Mouse (Mus musculus): Measurements from ENCODE around the gene Ism2.
"Not testable (repeated sequence)": the region's sequence is repeated elsewhere in the genome, so short reads cannot be mapped to it uniquely, and the experiment has no call there.

Ism2 gene

DNA sequence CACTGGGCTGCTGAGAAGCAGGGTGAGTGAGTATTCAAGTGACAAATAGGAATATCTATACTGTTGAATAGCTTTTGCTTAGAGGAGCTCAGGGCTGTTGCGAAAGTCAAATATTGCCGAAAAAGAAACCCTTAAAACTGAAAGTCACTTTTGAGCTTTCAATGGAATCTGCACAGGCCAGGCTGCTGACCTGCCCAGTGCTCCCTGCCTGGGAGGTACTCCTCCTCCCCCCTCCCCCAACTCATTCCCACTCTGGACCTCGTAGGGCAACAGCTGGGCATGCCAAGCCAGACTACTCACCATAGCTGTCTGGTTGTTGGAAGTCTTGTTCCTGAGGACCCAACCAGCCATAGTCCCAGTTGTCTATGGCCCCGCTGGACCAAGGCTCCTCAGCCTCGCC lies 14.8 kb downstream of the Ism2 start:
- DNase-seq (ENCODE audit: low spot score): no peak

DNA sequence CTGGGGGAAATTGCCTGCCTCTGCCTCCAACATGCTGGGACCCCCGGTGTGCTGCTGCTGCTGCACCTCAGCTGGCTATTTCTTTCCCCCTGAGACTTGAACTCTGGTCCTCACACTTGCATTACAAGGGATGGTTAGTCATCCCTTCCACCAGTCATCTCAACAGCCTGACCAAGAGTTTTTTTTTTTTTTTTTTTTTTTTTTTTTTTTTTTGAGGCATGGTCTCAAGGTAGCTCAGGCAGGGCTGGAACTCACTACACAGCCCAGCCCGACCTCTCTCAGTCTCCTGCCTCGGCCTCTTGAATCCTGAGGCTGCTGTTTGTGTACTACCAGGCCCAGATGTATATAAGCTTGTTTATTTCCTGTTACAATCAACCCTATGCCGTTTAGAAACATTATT lies 15.2 kb downstream of the Ism2 start:
- no peak for DNase-seq (ENCODE audit: low spot score)

DNA sequence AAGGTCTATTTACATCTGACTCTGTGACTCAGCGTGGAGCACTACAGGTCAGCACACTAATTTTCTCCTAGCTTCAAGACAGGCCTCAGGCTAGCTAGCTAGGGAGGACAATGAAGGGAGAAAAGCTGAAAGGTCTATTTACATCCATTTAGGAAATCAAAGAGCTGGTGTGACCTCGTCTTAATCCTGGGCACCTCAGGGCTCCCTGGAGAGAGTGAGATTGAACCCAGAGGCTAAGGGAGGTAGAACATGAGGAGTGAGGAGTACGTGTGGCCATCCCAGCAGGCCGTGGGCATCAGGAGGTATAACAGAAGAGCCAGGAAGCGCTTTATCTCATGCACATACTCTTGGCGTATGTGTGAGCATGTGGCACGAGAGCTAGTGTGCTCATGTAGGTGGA lies 15.8 kb downstream of the Ism2 start:
- no peak for DNase-seq (ENCODE audit: low spot score)

DNA sequence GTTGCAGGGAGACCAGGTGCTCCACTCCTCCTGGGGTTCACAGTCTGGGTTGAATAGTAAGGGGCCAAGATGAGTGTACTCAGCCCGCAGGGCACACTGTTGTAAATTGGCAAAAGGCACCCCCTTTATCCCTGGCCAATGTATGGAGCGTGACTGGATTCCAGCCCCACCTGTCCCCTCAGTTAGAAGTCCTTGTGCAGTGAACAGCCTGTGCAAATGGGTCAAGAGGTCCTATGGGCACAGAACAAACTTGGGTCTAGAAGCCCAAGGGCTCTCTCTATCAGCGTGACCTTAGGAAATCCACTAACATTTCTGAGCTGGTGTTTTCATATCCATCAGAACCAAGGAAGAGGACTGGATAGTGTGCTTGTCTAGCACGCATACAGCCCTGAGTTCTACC lies 16.8 kb downstream of the Ism2 start:
- DNase-seq (ENCODE audit: low spot score): no peak

DNA sequence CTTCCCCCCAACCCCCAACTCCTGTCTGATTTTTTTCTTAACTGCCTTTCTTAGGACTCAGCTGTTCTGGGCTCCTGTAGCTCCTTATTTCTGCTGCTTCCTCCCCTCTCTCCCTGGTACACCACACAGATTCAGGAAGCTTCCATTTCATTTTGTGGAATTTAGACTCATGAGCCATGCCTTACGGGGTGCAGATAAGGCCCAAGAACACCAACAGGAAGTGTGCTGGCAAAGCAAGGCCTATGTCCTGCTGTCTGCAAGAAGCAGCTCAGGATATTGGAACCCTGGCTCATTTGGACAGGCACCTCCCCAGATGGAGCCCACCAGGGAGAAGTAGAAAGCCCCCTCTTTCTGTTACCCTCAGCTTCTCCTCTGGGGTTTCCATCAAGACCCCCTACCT lies 17.7 kb downstream of the Ism2 start:
- DNase-seq (ENCODE audit: low spot score): no peak

DNA sequence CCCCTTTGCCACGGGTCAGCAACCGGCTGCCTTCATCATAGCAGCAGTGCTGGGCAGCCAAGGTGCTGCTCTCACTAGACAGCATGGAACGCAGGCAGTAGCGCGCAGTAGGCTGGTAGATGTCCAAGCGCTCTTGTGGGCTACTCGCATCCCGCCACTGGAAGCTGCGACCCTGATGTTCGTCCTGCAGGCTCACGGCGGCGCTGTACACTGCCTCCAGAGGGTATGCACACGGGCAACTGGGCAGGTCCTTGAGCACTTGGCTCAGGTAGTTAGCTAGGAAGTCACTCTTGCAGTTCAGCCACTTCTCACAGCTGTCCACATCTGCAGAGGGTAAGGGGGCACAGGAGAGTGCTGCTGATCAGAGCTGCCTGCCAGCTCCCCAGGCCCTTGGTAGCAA lies 19.6 kb downstream of the Ism2 start:
- DNase-seq (ENCODE audit: low spot score): no peak

DNA sequence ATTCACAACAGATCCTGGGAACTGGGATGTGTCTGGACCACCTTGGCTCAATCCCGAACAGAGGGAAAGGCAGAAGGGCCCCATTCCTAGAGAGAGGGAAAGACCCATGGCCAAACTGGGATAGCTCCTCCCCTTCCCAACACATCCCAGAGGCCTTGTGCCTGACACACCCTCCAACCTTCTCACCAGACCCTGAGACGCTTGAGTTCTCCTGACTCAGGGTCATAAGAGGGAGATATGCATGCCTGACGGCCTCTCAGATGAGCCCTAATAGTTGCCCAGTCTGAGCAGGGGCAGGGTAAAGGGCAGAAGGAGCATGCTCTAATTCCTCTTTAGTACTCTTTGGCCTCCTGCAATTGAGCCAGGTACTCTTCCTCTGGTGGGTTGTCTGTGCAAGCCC lies 20.2 kb downstream of the Ism2 start:
- no peak for DNase-seq (ENCODE audit: low spot score)

DNA sequence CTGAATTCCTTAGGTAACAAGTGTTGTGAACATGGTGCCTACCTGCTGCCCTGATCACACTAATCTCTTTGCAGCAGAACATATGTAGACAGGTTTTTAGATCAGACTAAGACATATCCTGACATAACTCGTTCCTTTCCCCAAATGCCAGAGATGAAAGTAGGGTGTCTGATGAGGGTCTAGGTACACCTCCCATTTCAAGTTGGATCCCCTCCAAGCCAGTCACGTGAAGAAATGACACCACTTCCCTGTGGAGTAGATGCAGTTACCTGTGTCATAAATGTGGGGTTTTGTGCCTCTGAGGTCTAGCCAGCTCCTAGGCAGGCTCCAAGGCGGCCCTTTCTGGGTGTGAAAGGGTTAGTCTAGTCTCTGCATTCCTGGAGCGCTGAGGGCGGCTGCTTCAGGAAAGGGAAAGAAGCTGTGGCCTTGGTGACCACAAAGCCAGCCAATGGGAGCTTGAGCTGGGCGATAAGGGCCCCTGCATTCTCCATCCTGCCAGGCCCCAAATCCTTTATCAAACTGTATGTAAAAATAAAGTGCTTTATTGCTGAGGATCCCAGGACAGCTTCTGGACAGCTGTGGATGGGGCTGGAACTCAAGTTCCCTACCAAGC lies 21.3 kb downstream of the Ism2 start:
- peak; percentile 29 for DNase-seq (ENCODE audit: low spot score)

DNA sequence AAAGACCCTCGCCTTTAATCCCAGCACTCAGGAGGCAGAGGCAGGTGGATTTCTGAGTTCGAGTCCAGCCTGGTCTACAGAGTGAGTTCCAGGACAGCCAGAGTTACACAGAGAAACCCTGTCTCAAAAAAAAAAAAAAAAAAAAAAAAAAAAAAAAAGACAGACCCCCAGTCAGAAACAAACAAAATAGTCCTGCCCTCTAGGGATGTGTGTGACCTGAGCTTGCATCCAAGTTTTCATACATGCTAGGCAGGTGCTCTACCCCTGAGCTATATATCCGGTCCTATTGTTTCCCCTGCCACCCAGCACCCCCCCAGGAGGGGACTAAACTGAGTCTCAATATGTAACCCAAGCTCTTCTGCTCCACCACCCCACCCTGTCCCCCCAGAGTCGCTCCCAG lies 22.3 kb downstream of the Ism2 start:
- not testable (repeated sequence) for DNase-seq (ENCODE audit: low spot score)

DNA sequence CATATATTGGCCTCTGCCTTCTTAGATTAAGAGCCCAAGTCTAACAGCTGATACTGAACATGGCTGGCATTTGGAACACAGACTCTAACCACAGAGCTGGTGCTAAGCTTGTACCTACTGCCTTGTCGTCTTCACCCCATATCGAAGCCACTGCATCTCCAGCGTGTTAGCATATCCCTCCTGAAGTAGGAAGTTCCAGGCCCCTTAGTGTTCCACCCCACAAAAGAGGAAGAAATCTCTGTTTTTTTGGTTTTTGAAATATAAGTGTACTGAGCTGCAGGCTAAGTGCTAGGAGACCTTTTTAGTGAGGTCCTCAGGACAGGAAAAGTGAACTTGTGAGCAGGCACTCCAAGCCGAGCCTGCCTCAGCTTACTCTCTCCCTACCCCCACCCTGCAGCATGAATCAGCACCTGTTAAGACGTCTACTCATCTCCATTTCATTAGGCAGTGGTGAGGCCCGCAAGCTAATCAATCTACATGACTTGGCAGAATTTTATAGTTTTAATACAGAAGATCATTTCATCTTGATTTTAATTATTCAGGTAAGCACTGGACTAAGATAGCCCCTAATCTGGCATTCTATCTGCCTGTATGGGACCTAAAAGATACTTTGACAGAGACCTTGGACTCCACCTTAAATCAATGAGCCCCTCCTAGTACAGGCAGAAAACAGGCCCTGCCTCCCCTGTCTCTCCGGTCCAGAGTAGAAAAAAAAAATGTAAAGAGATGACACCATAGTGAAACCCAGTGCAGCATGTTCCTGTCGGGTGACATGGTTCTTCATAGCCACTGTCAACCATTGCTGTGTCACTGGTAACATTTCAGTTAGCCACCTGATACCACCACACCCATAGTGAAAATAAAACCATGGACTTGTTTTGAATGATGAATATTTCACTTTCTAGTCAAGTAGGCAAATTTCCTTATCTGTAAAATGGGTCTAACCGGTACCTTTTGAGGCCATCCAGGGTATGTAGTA lies 24.4 kb downstream of the Ism2 start:
- DNase-seq (ENCODE audit: low spot score): no peak

DNA sequence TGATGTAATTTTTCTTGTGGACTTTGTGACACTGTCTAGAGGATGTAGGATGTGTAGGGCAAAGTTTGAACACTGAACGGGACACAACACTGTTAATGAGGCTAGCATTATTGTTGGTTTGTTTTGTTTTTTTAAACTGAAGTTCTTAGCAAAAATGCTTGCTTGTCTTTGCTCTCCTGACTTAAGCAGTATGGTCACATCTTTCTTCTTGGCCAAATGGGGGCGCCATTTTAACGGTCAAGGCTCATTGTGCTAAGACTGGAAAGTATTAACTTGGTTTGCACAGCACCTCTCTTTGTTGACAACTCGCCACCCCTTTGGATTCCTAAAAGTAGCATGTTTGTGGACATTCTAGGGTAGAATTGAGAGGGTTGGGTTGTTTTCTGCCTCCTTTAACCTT lies 31.8 kb downstream of the Ism2 start:
- no peak for DNase-seq (ENCODE audit: low spot score)

DNA sequence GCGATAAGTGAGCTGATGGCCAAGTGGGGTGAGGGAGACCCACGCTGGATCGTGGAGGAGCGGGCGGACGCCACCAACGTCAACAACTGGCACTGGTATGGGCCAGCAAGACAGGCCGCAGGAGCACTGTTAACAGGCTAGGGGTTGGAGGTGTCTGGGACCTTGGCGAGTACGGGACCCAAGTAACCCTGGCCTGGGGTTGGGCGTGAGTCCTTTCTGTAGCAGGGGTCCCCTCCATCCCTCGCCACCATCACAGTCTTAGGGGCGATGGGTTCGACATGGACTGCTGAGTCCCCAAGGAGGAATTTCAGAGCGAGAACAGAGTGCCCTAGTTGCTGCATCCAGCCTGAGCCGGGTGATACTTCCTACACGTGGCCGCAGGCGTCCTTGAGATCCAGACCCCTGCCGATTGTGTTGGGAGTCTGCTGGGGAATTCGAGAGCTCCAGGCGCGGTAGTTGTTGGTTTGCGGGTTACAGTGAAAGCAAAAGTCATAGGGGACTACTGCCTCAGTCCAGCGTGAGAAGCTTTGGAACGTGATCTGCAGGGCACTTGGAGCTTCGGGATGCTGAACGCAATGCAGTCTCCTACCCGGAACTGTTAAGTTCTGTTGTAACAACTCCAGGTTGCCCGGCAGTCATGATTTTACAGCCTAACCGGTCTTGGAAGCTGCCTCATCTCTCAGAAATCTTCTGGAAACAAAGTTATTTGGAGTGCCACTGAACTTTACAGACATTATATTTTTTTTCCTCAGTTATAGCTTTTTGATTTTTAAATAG lies 32.5 kb downstream of the Ism2 start:
- no peak for DNase-seq (ENCODE audit: low spot score)

DNA sequence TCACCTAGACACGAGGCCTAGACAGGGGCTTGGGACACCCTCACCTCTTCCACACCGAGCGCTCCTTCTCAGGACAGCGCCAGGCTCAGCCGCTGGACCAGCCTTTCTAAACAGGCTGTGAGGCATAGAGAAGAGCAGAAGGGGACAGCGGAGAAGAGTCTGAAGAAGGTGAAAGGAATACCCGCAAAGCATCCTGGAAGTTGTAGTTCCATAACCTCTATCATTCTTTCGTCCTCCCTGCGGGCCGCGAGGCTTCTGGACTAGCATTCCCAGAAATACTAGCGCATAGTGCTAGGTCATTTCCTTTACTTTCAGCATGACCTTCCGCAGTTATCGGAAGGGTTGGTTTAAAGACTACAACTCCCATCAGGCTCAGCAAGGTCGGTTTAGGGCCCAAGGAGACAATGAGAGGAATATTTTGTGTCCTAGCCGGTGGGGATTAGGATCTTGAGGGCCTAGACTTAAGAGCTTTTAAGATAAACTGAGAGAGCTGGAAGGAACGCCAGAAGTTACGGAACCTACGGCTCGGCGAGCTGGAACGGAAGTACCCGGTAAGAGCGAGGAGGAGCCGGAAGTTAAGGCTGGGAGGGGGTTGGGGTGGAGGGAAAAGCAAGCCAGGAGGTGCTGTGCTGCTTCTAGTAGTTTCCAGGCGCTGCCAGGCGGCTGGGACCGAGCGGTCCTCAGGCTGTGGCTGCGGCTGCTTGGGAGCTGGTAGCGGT lies 33.2 kb downstream of the Ism2 start, which contains the start of the genes Vipas39 and Ahsa1:
Gene Vipas39, minus strand, starts transcription at position 149 of the 719 bp plus-strand sequence.
Gene Ahsa1, plus strand, starts transcription at position 372 of the 719 bp plus-strand sequence.
- DNase-seq (ENCODE audit: low spot score): peak; percentile 97

DNA sequence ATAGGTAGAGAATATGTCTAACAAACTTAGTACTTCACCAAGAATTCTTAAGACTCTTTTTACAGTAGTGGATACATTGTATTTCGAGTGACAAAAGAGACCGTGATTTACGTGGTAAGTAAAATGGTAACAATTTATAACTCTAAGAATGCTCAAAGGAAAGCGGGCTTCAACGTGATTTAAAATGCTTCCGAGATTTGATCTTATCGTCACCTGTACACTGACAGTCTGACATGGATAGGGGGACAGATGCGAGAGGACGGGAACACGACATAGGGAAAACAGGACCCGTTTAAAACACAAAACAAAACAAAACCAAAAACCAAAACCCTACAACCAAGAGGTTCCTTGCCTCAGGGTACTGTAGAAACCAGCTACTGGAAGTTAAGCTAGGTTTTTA lies 34.1 kb downstream of the Ism2 start:
- DNase-seq (ENCODE audit: low spot score): no peak

DNA sequence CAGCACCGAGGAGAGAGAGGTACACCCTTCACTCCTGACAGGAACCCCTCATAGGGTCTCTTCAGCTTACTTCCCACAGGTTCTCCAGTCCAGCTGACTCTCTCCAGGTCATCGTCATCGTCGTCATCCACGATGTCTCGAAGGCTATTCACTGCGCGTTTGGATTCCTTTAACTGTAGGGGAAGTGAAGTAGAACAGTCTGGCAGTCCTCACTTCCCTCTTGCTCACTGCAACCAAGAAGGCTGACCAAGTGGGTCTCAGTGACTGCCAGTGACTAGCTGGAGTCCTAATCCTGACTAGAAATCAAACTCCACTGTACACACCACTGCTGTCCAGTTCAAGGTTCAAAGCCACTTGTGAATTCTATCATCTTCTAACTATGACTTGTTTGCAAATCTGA lies 38.9 kb downstream of the Ism2 start:
- DNase-seq (ENCODE audit: low spot score): no peak

DNA sequence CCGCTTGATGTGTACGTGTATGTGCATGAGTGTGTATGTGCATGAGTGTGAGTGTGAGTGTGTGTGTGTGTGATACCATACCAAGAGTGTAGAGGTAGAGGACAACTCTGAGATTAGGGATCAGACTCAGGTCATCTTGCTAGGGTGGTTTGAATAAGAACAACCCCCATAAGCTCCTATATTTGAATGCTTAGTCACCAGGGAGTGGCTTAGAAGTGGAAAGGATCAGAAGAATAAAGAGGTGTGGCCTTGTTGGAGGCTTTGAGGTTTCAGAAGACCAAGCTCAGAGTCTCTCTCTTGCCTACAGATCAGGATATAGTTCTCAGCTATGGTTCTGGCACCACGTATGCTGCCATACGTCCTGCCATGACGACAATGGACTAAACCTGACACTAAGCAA lies 42.9 kb downstream of the Ism2 start:
- no peak for DNase-seq (ENCODE audit: low spot score)

DNA sequence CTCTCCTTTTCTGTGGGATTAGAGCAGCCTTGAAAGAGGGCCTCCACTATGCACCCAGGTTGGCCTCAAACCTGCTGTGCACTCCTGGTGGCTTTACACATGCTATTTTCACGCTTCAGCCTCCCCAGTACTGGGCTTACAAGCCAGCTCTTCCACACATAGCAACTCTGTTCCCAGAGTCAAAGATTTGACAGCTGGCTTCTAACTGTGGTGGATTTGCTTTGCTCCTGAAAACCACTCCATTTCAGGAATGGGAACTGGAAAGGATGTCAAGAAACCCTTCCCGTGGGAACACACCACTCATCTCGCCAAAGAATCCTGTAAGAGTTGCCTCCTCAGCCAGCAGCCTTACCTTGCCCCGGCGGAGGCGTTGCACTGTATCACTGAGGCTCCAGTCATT lies 45.6 kb downstream of the Ism2 start:
- DNase-seq (ENCODE audit: low spot score): no peak

DNA sequence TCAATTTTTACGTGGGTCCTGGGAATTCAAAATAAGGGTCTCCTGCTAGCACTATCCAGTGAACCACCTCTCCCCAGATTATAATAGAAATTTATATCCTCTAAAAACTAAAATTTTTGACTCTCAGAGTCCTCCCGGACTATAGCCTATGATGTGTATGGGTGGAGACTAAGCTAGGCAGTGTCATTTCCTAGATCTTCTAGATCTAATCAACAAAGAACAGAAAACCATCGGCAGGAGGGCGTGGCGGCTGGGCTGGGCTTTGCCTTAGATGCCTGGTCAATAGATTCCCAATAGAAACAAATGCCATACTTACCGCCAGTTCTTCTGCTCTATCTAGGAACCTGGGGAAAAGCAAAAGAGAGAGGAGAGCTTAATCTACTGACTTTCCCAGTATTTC lies 49.3 kb downstream of the Ism2 start:
- DNase-seq (ENCODE audit: low spot score): no peak

DNA sequence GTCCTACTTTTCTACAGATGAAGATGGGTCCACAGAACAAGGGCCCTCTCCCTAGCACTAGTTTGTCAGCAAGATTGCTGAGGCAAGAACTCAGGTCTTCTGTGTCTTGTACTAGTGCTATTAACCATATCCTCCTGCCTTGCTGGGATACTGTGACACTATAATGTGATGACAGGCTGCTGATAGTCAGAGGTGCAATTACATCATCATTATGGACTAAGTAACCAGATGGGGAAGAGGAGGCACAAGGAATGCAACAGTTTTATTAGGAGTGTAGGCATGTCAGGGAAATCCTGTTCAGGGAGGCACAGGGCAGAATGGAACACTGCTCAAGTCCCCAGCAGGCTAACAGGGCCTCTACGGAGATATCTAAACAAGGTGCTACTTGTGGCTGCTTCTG lies 60.9 kb downstream of the Ism2 start, which contains the start of gene Noxred1:
Gene Noxred1, minus strand, starts transcription at position 101 of the 400 bp plus-strand sequence.
- DNase-seq (ENCODE audit: low spot score): no peak

DNA sequence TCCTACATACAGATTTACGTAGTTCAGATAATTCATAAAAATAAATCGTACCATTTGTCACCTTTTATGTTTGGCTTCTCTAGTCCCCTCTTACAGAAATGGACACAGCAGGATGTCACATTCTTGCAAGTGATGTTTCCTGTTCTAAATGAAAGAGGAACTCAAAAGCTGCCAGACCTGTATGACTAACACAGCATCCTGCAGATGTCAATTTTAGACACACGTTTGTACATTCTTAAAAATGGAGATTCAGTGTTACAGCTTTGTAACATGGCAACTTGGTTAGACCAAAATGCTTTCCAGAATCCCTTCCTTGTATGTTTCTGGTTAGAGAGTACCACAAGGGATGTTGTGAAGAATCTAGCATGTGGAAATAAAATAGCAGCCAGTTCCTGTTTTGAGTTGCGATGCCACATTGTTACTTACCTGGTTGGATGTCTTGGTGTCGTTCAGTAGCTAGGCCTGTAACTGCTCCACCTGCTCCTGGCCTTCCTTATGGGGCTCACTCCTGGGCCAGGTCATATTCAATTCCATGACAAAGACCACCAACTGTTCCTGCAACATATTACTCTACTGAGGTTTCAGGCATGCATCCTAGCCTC lies 62.5 kb downstream of the Ism2 start:
- no peak for DNase-seq (ENCODE audit: low spot score)

DNA sequence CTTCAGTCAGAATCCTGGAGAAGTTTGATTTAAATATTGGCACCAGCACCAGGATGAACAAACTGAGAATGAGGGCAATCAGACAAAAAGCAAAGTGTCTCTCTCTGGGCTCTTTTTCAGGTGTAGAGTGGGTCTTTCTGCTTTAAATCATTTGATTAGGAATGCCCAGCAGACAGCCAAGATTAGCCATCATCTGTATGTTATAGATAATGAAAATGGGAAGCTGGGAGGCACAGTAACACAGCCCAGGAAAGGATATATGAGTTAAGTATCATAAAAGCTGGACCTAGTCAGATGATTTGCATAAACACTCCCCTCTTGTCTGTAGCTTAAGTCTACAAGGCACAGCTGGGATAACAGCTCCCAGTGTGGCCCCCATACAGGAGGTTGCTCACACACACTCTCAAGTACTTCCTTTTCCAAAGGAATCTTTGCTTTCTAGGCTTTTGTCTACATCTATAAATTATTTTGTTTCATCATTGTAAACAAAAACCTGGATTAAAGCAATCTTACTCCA lies 69.1 kb downstream of the Ism2 start:
- DNase-seq (ENCODE audit: low spot score): no peak
